Mouse (Mus musculus) gastrocnemius, postnatal 14 days (tissue): ENCODE measurements around the gene Mertk. TPM values are rescaled to one million over a fixed set of nuclear protein-coding genes. Genes with fewer than 3 reads are reported as not detected.

Experiments
- DNase-seq: peaks from one replicate; pipeline ENCODE4 v3.0.0; 2021; ENCODE audit warnings: mixed read lengths
- intact Hi-C: fragments of 180-260 bp; cut with DNase I; formaldehyde crosslinking; loops from one replicate; pipeline ENCODE4 v1.15.1; 2025; ENCODE audit warnings: low total_unique reads
- total RNA-seq, 2 experiments: library from RNA; stranded (reverse); gene quantifications; 2 replicates each; pipeline ENCODE4 v1.2.3; 2021

Mertk gene
- total RNA-seq, 2 experiments from 2014 or later: 3.6 to 5.0 TPM

DNA sequence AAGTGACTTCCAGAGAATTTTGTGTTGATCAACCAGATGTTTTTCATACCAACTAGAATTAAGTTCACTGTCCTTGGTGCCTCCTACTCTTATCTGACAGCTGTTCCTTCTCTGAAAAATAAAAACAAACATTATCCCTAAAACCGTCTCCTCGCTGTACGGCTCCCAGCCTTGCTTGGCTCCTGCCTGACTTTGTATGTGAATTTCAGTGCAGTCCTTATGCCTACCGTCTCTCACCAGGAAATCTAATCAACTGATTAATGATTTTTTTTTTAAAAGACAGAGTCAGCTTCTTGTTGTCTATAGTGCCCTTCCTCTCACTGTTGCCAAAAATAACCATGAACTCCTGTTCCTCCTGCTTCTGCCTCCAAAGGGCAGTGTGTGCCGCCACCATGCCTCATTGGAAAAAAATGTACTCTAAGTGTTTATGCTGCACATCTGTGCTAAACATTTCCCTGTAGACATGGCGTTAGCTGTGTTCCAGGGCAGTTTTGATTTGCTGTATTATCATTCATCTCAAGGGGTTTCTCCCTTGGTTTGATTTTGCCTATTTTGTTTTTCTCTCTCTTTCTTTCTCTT lies 54.6 kb downstream of the Mertk start:
- DNase-seq: no peak
- intact Hi-C loops: loop anchor here (10.0 kb wide), 1 partner anchor 59 kb away; the partner anchor contains the start of gene Mertk

DNA sequence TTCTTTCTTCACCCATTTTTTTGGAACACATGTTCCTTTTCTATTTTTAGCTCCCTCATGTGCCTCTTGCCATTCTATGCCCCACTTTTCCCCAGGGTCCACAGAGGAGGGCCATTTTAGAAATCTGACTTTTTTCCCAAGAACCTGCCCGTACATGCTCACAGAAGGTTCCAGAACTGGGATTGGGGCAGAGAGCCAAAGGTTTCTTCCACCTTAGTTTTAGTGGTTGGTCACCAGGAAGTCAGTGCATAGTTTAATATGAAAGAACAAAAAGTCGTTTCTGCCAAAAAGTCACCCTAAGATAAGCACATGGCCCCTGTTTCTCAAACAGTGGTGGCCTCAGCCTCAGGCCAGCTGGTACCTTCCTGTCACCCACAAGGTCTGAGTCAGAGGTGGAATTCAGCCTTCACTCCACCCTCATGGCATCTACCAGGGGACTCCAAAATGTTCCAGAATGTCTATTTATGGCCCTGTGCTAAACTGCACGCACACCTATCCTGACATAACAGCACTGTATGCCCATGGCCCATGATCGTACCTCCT lies 56.5 kb downstream of the Mertk start:
- intact Hi-C loops: loop anchor here (10.0 kb wide), 1 partner anchor 60 kb away; the partner anchor contains the start of gene Mertk
- DNase-seq: no peak

GRCm38 (mm10) chr2:128758724-128759340 lies 60.1 kb downstream of the Mertk start:
- no peak for DNase-seq
- intact Hi-C loops: loop anchor here (10.0 kb wide), 1 partner anchor 64 kb away; the partner anchor contains the start of gene Mertk

GRCm38 (mm10) chr2:128762008-128762407 lies 63.3 kb downstream of the Mertk start:
- no peak for DNase-seq
- intact Hi-C loops: no loop called here

DNA sequence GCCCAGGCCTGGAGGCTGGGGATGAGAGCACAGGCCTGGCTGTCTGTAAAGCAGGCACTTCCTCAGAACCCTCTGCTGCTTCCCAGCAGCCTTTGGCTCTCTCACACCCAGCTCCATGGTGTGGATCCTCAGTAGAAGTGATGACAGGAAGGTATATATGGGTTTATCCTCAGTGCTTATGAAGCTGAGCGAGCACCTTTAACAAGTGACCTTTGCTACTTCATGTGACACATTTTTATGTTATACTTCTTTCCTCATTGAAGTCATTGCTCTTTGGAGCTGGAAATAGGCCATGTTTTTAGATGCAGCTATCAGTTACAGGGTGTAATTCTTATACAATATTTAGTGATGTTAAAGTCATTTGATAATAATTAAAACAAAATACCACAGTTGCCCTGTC lies 67.0 kb downstream of the Mertk start:
- no peak for DNase-seq
- intact Hi-C loops: no loop called here

DNA sequence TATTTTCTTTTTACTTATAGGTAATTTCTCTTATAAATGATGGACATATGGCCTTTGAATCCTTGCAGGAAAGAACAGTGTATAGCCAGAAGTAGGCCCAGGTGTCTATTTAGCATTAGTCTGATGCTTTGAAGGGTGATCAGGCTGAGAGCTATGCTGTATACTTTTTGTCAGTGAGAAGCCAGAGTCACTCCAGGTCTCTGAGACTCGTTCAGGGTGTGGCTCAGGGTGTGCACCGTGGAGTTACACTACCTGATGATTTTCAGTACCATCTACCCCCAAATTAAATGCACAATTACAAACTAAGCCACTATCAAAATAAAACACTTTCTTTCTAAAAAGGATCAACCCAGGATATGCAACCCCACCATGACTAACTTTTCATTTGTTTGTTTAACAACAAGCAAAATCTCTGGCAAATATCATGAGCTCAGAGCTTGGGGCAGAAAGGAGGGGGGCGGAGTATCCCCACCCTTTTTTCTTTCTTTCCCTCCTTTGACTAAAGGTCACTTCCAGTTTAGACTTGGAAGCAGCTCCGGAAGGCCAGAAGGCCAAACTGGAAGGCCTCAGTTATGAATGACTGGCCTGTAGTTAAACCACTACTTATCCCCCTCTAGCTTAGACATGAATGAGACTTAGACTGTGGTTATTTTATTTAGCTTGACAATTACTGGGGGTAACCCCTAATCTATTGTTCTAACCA lies 69.9 kb downstream of the Mertk start:
- DNase-seq: no peak
- intact Hi-C loops: no loop called here

DNA sequence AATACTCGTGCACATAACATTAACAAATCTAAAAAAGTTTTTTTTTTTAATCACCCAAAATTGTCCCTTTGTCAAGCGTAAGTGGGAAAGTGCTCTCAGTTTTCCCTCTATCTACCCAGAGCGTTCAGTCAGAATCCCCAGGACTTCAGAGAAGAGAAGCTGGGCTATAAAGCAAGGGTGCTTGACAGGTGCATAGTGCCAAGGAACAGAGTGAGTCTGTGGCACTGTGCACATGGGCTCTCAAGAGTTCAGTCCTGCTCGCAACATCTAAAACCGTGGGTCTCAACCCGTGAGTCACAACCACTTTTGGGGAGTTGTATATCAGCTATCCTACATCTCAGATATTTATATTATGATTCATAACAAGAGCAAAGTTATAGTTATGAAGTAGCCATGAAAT lies 71.8 kb downstream of the Mertk start:
- intact Hi-C loops: no loop called here
- DNase-seq: no peak

- intact Hi-C loops: no loop called here
- no peak for DNase-seq
Measured at GRCm38 (mm10) chr2:128771048-128771447, 72.3 kb downstream of the Mertk start.

- intact Hi-C loops: no loop called here
- no peak for DNase-seq
Measured at GRCm38 (mm10) chr2:128771750-128772338, 73.1 kb downstream of the Mertk start.

DNA sequence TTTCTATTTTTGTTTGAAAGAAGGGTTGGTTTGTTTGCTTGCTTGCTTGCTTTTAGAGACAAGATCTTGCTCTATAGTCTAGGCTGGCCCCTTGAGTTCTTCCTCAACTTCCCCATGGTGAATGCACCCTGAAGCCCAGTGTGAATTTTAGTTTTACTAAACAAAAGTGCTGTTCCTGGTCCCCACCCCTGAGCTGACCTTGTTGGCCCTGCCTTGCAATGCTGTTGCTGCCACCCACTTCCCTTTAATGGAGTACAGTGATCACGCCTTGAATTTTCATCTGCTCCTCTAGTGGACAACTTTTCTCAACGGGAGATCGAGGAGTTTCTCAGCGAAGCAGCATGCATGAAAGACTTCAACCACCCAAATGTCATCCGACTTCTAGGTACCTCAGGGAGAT lies 83.5 kb downstream of the Mertk start:
- intact Hi-C loops: no loop called here
- DNase-seq: no peak

DNA sequence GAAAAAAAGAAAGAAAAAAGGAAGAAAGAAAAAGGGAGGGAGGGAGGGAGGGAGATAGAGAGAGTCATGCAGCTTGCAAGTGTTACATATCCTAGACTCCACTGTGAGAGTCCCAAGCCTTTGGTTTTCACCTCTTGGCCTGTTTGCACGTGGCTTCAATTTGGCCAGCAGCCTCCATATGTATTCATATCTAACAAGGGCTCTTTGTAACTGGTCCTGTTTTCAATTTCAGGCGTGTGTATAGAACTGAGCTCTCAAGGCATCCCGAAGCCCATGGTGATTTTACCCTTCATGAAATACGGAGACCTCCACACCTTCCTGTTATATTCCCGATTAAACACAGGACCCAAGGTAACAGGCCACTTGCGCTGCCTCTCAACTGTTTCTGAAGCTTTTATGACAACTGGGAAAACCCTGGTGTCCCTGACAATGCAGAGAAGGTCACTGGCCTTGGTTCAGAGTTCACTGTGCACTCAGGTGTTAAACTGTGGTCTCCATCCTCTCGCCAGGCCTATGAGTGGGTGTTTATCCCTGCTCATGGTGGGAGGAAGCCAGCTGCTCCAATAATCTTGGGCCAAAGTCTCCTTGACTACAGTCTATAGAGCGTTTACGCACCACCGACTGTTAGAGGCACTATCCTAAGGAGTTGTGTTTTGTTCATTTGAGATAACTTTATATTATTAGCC lies 85.0 kb downstream of the Mertk start:
- DNase-seq: no peak
- intact Hi-C loops: no loop called here

GRCm38 (mm10) chr2:128784814-128785213 lies 86.1 kb downstream of the Mertk start:
- no peak for DNase-seq
- intact Hi-C loops: no loop called here

GRCm38 (mm10) chr2:128786341-128786740 lies 87.6 kb downstream of the Mertk start:
- DNase-seq: no peak
- intact Hi-C loops: no loop called here

- DNase-seq: no peak
- intact Hi-C loops: no loop called here
Measured at GRCm38 (mm10) chr2:128786795-128787194, 88.0 kb downstream of the Mertk start.

- no peak for DNase-seq
- intact Hi-C loops: no loop called here
Measured at GRCm38 (mm10) chr2:128787805-128788204, 89.0 kb downstream of the Mertk start.

DNA sequence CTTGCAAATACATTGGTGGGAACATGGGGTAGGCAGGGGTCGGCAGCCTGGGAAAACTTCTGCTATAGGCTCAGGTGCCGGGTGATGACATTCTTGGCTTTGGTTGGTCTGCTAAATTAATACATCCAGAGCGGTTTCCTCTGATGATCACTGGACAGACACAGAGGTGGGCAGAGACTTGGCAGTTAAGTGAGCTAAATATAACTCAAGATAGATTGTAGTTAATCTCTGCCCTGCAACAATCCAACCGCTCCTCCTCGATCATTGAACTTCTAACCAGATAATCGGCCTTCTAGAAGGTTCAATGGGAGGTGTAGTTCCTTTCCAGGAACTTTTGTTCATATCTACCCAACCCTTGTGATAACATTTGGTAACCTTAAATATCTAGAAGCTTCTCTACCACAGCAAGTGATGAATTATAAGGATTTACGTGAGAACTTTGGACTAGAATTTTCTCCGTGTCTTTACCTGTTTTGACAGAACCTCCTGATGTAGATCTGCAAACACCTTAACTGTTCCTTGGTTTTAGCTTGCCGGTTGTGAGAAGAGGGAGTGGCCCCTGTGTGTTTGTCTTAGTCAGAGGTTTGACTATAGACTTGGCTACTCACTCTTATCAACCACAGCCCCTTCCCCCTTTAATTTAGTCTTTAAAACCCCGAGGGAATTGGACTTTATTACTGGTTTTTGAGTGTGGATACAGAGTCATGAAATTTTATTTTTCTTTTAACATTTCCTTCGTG lies 92.3 kb downstream of the Mertk start:
- no peak for DNase-seq

DNA sequence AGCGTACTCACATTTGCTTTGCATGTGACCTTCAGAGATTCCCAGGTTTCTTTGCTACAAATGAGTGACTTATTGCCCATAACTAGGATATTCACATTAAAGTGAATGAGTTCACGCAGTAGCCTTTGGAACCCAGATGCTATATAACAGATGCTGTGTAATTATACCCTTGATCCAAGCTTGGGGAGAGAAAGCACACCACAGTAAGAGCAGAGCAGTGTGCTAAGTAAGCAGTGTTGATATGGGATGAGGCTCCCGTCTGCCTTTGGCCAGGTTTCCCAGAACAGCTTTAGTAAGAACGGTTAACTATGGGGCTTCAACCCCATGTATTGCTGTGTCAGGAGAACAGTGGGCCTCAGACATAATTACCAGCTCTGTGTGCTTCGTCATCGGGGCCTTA lies 95.2 kb downstream of the Mertk start:
- intact Hi-C loops: no loop called here

More for the DNA sequence above, 92.3 kb downstream of the Mertk start:
- intact Hi-C loops: no loop called here

DNA sequence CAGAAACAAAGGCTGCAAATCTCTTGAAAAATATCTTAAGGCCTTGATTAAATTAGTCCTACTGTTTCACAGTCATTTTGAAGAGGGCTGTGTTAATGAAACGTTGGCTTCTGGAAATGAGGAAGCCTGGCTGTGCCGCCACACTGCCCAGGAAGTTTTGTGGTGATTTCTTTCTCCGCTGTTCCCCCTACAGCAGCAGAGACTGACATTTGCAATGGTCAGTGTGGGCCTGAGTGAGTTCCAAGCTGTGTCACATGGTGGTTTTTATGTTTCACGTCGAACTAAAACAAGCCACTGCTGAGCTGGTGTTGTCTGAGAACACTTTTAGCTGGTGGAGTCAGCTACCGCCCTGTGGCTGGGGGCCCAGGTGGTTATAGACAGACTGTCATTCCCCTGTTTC lies 97.7 kb downstream of the Mertk start:
- no peak for DNase-seq
- intact Hi-C loops: no loop called here

More for the DNA sequence above, 95.2 kb downstream of the Mertk start:
- DNase-seq: no peak

DNA sequence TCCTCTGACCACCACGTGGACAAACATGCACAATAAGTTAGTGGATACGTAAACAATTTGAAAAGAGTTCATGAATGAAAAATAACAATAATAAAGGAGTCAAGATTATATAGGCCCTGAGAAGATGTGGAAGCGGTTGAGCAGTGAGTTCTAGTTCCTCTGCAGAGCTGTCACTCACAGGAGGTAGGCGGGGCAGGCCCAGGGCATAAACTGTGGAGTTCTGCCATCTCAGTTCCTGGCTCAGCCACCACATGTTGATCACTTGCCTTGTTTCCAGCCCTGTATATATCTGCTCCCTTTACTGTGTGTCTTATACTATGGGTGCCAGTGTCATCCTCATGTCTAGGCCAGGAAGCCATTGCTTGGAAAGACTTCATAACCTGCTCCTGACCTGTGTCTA lies 104.7 kb downstream of the Mertk start:
- no peak for DNase-seq
- intact Hi-C loops: no loop called here
